Mouse (Mus musculus) layer of hippocampus, adult 18-20 months (tissue): ENCODE results near the gene Cd68. TPM values are rescaled to one million over a fixed set of nuclear protein-coding genes. Genes with fewer than 3 reads are reported as not detected.

Experiments used
- DNase-seq, 2 experiments: peaks; one replicate each; pipeline ENCODE4 v3.0.0; 2022; ENCODE audit warnings: low spot score in 2 of 2
- total RNA-seq, 2 experiments: library from RNA; stranded (reverse); gene quantifications; 2 replicates each; pipeline ENCODE4 v1.2.3; 2021

The Cd68 gene
- total RNA-seq, 2 experiments from 2014 or later: 13.1 to 13.8 TPM

DNA sequence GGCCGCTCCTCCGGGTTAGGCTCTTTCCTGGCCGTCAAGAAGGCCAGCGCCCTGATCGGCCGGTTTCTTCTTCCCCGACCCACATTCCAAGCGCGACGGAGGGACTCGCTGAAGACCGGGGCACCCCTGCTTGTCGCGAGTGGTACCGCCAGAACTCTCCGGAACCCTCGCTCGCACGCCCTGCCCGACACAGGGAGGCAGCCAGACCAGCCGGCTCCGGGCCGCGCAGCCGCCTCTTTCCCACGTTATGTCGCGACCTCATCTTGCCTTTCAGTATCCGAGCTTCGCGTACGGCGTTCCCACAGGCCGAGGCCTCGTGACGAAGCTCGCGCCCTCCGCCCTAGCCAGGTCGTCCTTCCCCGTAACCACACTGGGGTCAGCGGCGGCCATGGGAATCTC, 5.8 kb upstream of the Cd68 start:
- DNase-seq: no peak

DNA sequence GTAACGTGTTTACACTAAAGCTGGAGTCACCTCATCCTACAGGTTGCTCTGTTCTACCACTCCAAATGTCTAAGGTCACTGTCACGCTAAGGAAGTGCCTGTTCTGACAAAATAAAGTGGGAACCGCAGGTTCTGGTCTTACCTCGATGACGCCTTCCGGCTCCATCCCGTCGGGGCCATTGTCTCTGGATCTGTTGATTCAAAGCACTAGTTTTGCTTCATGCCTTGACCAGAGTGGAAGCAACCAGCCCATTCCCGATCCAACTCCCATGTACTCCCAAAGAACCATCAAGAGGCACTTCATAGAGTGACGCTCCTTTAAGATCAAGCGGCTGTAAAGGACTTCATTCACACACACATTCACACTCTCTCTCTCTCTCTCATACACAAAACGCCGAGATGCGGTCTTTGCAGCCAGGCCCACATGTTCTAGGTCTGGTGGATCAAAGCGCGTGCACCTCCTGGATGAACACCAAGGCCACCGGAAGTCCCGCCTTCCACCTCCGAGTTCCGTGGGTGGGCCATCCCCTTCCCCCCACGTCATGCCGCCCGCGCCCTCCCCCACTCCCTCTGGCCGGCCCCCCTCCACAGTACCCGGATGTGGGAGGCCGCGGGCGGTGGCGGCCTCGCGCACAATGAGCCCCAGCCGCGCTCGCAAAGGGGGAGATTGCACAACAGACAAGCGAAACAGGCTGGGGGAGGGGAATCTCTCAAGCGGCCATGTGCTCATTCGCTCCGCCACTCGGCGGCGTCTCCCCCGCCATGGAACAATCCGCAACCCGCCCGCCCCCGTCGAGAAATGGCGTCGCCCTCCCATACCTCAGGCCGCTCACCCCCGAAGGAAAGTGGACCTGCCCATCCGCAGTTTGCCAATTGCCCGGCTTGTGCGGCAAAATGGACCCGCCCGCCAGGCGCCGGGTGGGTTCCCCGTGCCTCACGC, 5.1 kb upstream of the Cd68 start:
- peak; percentile 90 to 96 for DNase-seq

- DNase-seq: no peak
Observed at GRCm38 (mm10) chr11:69666665-69667005, 682 bp upstream of the Cd68 start.

- DNase-seq: no peak
Observed at GRCm38 (mm10) chr11:69665457-69665960, 444 bp downstream of the Cd68 start.

DNA sequence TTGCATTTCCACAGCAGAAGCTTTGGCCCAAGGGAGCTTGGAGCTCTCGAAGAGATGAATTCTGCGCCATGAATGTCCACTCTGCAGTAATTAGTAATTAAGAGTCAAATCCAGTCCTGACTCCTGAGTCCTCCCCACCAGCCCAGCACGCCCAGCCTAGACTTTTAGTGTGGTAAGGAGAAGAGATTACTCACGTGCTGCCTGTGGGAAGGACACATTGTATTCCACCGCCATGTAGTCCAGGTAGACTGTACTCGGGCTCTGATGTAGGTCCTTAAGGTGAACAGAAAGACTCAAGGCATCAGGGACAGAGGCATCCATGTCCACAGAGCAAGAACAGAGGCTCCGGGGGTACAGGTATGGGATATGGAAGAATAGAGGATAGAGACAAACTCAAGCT, 1.1 kb downstream of the Cd68 start:
- no peak for DNase-seq

DNA sequence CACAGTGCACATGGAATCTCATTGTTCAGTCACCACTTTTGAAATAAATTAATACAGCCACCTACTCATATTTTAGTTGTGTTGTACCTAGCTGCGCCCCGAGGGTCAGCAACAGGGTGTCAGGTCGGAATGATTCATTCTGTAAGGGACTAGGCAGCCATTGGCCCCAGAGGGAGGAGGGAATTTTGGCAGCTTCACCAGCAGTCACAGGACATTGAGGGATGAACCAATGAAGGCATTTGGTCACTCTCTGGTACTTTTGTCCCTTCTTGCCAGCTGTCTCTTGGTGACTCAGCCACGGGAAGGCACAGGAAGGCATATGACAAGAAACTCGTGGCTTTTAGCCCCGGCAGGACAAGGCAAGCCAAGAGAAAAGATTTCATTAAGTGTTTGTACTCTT, 2.2 kb downstream of the Cd68 start:
- DNase-seq: no peak

DNA sequence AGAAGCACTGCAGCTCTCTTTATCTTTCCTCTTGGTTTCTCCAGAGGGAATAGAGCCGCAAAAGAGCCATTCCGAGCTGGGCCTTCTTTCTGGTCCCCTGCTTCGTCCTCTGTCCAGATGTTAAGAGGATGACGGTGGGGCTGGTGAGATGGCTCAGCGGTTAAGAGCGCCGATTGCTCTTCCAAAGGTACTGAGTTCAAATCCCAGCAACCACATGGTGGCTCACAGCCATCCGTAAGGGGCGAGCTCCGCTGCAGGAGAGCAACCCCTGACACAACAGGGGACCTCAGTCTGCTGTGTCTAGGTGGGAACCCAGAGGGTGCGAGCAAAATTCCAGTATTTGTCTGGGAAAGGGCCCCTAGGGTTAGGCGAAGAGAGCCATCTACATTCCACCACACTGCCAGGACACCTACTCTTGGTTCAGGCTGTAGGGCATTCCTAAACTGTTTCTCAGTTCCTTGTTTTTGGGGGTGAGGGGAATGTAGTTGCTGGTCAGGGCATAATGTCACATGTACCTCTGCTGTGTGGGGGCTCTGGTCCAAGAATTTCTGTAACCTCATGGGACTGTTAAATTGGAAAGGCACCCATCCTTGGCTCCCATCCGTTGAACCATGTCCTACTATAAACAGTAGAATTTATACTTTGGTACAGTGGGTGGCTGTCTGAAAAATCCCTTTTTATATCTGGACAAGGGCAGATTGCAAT, 2.8 kb downstream of the Cd68 start:
- no peak for DNase-seq

DNA sequence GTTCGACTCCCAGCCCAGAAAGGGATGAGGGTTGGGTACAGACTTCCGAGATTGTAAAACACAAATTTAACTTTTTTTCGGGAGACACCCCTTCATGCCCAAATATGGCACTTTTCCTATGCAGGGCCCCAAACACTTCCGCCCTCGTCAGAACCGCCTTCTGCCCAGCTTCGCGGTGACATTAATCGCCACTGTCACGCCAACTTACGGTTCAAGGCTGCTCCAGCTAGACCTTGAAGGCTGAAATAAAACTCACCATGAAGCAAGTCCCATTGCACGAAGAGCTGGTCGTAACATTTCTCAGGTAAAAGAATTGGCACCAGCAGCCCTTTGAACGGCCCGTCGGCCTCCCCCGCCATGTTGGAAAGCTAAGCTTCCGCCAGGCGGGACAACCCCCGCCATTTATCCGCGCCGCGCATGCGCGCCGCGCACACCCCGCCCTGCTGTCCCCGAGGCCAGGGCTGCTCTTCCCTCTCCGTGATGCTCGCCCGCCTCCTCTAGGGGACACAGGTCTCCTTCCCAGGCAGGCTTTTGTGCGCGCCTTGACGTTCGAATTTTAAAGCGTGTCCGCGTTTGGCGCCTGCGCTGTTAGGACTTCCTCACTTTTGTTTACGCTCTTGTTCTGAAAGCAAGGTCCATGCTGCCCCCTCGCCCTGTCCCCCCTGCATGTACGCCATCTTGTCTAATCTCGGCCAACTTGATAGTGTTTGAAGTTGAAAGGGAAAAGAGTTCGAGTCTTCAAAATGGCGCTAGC, 3.6 kb downstream of the Cd68 start, which contains the start of gene Mpdu1:
Gene Mpdu1 (minus strand): TSS at position 430 of the 754 bp plus-strand sequence.
- peak; percentile 93 to 94 for DNase-seq

DNA sequence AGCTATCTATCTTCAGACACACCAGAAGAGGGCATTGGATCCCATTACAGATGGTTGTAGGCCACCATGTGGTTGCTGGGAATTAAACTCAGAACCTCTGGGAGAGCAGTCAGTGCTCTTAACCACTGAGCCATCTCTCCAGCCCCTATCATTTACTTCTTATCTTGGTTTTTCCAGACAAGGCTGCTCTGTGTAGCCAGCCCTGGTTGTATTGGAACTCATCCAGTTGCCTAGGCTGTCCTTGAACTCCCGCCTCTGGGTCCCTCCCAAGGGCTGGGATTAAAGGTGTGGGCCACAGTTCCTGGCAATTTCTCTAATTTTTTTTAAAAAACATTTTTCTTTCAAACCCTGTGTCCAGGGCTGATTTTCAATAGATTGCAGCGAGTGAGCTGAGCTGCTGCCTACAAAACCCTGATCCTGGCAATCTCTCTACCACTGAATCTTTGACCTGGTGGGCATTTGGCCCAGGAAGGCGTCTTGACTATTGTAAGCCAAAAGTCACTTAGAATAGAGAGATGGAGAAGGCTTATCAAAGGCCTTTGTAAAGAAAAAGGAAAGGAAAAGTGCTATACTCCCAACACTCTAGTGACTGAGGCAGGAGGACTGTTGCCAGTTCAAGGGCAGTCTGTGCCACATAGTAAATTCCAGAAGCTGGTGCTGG, 4.6 kb downstream of the Cd68 start:
- DNase-seq: no peak

DNA sequence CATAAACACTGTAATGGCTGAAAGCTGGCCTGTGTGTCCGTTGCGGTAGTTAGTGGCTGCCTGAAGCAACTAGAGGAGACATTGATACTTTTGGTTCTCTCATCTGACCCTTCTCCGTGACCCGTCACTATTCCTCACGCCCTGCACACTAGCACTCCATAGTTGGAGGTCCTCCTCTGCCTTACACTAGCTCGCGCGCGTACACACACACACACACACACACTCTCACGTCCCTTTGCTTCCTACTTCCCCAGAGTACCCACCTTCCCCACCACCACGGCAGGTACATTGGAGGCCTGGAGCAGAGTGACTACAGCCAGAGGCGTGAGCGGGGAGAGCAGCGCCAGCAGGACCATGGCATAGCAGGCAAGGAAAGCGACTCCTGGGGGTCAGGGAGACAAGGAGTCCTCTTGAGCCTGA, 8.5 kb downstream of the Cd68 start:
- DNase-seq: no peak

GRCm38 (mm10) chr11:69656617-69657461, 9.1 kb downstream of the Cd68 start:
- peak in 1 of 2 experiments; percentile 59 for DNase-seq

- DNase-seq: no peak
Observed at GRCm38 (mm10) chr11:69656065-69656455, 9.9 kb downstream of the Cd68 start.

- peak in 1 of 2 experiments; percentile 84 for DNase-seq
Observed at GRCm38 (mm10) chr11:69655264-69656064, 10.5 kb downstream of the Cd68 start, which contains the start of gene Sox15. Sox15 (plus strand) TSS chr11:69655314.

GRCm38 (mm10) chr11:69654760-69655159, 11.2 kb downstream of the Cd68 start:
- no peak for DNase-seq

DNA sequence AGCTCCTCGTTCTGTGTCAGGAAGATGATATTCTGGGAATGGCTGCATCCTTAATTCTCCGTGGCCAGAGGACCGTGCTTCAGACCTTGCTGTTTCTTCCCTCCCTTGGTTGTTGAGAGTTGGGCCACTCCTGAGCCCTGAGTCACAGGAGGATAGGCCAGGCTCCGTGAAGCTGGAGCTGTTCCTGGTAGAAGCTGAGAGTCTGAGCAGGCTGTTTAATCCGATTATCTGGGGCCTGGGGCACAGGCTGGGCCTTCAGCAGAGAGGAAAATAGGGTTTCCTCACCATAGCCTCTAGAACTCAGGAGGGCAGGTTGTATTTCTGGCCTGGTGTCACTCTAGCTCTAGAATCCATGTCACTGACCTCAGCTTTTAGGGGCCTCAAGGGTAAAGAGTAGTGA, 12.6 kb downstream of the Cd68 start:
- no peak for DNase-seq

DNA sequence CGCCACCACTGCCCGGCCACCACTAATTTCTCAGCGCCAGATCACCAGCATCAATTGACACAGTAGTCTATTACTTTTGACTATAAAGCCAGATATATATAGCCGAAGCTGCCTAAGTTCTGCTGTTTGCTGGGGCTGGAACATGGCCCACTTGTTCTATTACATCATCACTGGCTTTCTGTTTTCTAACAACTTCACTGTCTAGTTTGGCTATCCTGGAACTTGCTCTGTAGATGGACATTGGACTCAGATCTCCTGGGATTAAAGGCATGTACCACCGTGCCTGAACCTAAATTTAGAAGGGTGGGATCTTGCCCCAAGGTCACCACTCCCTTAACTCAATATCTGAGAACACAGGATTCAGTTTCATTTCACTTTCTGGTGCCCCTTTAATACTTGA, 20.1 kb downstream of the Cd68 start:
- DNase-seq: no peak

GRCm38 (mm10) chr11:69635471-69635870, 30.5 kb downstream of the Cd68 start:
- no peak for DNase-seq

GRCm38 (mm10) chr11:69633128-69633866, 32.7 kb downstream of the Cd68 start:
- DNase-seq: no peak
